Mouse (Mus musculus): ENCODE results near the gene Etnk1. TPM values are rescaled to one million over a fixed set of nuclear protein-coding genes. Genes with fewer than 3 reads are reported as not detected.

Etnk1 gene
- polyA plus RNA-seq, 1 experiment from 2014 or later: 13.4 TPM

GRCm38 (mm10) chr6:143154885-143155284, 12.1 kb upstream of the Etnk1 start:
- no peaks in the 10 kb centered on the region for H3K27me3 ChIP-seq (ENCODE audit: control insufficient read depth, insufficient read depth, low read length)
- no peak overlapping the region for H3K27ac ChIP-seq (ENCODE audit: low read length)
- no peak for ATAC-seq (replicated peaks; ENCODE audit: extremely low read depth, insufficient read depth, low FRiP score)
- H3K4me2 ChIP-seq (ENCODE audit: low read depth, low read length): no peak overlapping the region
- H3K9ac ChIP-seq (ENCODE audit: low read length): no peak overlapping the region
- WGBS: 63% methylated on average over 13 of the region's 13 CpGs
- H3K4me3 ChIP-seq (ENCODE audit: low read length): no peak overlapping the region
- H3K9me3 ChIP-seq (replicated peaks; ENCODE audit: control insufficient read depth, low read length): no peaks in the 10 kb centered on the region
- no peaks in the 10 kb centered on the region for H3K36me3 ChIP-seq (ENCODE audit: control insufficient read depth, insufficient read depth)
- peaks cover 5% of the 10 kb centered on the region; the same call in 1 of the 2 replicates for H3K4me1 ChIP-seq (ENCODE audit: control insufficient read depth, insufficient read depth, low read length)

- H3K4me3 ChIP-seq (ENCODE audit: low read length): no peak overlapping the region
- 45% methylated on average over 1 of the region's 1 CpGs for WGBS
- ATAC-seq (replicated peaks; ENCODE audit: extremely low read depth, insufficient read depth, low FRiP score): no peak
- H3K27ac ChIP-seq (ENCODE audit: low read length): no peak overlapping the region
- H3K36me3 ChIP-seq (ENCODE audit: control insufficient read depth, insufficient read depth): no peaks in the 10 kb centered on the region
- peaks cover 3% of the 10 kb centered on the region; the same call in 1 of the 2 replicates for H3K4me1 ChIP-seq (ENCODE audit: control insufficient read depth, insufficient read depth, low read length)
- no peak overlapping the region for H3K4me2 ChIP-seq (ENCODE audit: low read depth, low read length)
- no peak overlapping the region for H3K9ac ChIP-seq (ENCODE audit: low read length)
- H3K27me3 ChIP-seq (ENCODE audit: control insufficient read depth, insufficient read depth, low read length): no peaks in the 10 kb centered on the region
- H3K9me3 ChIP-seq (replicated peaks; ENCODE audit: control insufficient read depth, low read length): no peaks in the 10 kb centered on the region
These were observed 11.0 kb upstream of the Etnk1 start for GRCm38 (mm10) chr6:143155996-143156395.

GRCm38 (mm10) chr6:143156684-143157083, 10.3 kb upstream of the Etnk1 start:
- H3K4me1 ChIP-seq (ENCODE audit: control insufficient read depth, insufficient read depth, low read length): peaks cover 3% of the 10 kb centered on the region; the same call in 1 of the 2 replicates
- H3K27me3 ChIP-seq (ENCODE audit: control insufficient read depth, insufficient read depth, low read length): no peaks in the 10 kb centered on the region
- H3K9ac ChIP-seq (ENCODE audit: low read length): no peak overlapping the region
- 82% methylated on average over 7 of the region's 7 CpGs for WGBS
- no peaks in the 10 kb centered on the region for H3K36me3 ChIP-seq (ENCODE audit: control insufficient read depth, insufficient read depth)
- H3K9me3 ChIP-seq (replicated peaks; ENCODE audit: control insufficient read depth, low read length): no peaks in the 10 kb centered on the region
- no peak overlapping the region for H3K27ac ChIP-seq (ENCODE audit: low read length)
- H3K4me2 ChIP-seq (ENCODE audit: low read depth, low read length): no peak overlapping the region
- ATAC-seq (replicated peaks; ENCODE audit: extremely low read depth, insufficient read depth, low FRiP score): no peak
- no peak overlapping the region for H3K4me3 ChIP-seq (ENCODE audit: low read length)

GRCm38 (mm10) chr6:143157401-143157800, 9.6 kb upstream of the Etnk1 start:
- no peak for ATAC-seq (replicated peaks; ENCODE audit: extremely low read depth, insufficient read depth, low FRiP score)
- 65% methylated on average over 8 of the region's 8 CpGs for WGBS
- Histone ChIP-seq H3K36me3 (ENCODE audit: control insufficient read depth, insufficient read depth) (no peaks in the 10 kb centered on the region), H3K9me3 (replicated peaks; ENCODE audit: control insufficient read depth, low read length) (no peaks in the 10 kb centered on the region), H3K27ac (ENCODE audit: low read length) (no peak overlapping the region), H3K4me3 (ENCODE audit: low read length) (no peak overlapping the region), H3K4me1 (ENCODE audit: control insufficient read depth, insufficient read depth, low read length) (peaks cover 3% of the 10 kb centered on the region; the same call in 1 of the 2 replicates), H3K9ac (ENCODE audit: low read length) (no peak overlapping the region), H3K4me2 (ENCODE audit: low read depth, low read length) (no peak overlapping the region), H3K27me3 (ENCODE audit: control insufficient read depth, insufficient read depth, low read length) (no peaks in the 10 kb centered on the region)

- Histone ChIP-seq H3K9ac (ENCODE audit: low read length) (no peak overlapping the region), H3K36me3 (ENCODE audit: control insufficient read depth, insufficient read depth) (no peaks in the 10 kb centered on the region), H3K27me3 (ENCODE audit: control insufficient read depth, insufficient read depth, low read length) (no peaks in the 10 kb centered on the region), H3K27ac (ENCODE audit: low read length) (no peak overlapping the region), H3K4me2 (ENCODE audit: low read depth, low read length) (no peak overlapping the region), H3K4me1 (ENCODE audit: control insufficient read depth, insufficient read depth, low read length) (0 out of 2 replicates have a peak, but pooled peaks cover 2% of the 10 kb centered on the region), H3K4me3 (ENCODE audit: low read length) (no peak overlapping the region), H3K9me3 (replicated peaks; ENCODE audit: control insufficient read depth, low read length) (no peaks in the 10 kb centered on the region)
- WGBS: 87% methylated on average over 6 of the region's 6 CpGs
- ATAC-seq (replicated peaks; ENCODE audit: extremely low read depth, insufficient read depth, low FRiP score): no peak
These were observed 6.3 kb upstream of the Etnk1 start for GRCm38 (mm10) chr6:143160572-143161231.

GRCm38 (mm10) chr6:143162161-143162877, 4.7 kb upstream of the Etnk1 start:
- WGBS: 54% methylated on average over 11 of the region's 12 CpGs
- Histone ChIP-seq H3K4me2 (ENCODE audit: low read depth, low read length) (peak overlapping the region; percentile 27), H3K4me3 (ENCODE audit: low read length) (no peak overlapping the region), H3K36me3 (ENCODE audit: control insufficient read depth, insufficient read depth) (no peaks in the 10 kb centered on the region), H3K27ac (ENCODE audit: low read length) (no peak overlapping the region), H3K27me3 (ENCODE audit: control insufficient read depth, insufficient read depth, low read length) (no peaks in the 10 kb centered on the region), H3K4me1 (ENCODE audit: control insufficient read depth, insufficient read depth, low read length) (0 out of 2 replicates have a peak, but pooled peaks cover 2% of the 10 kb centered on the region), H3K9me3 (replicated peaks; ENCODE audit: control insufficient read depth, low read length) (no peaks in the 10 kb centered on the region), H3K9ac (ENCODE audit: low read length) (no peak overlapping the region)
- ATAC-seq (replicated peaks; ENCODE audit: extremely low read depth, insufficient read depth, low FRiP score): no peak

- Histone ChIP-seq H3K4me2 (ENCODE audit: low read depth, low read length) (no peak overlapping the region), H3K9ac (ENCODE audit: low read length) (no peak overlapping the region), H3K9me3 (replicated peaks; ENCODE audit: control insufficient read depth, low read length) (no peaks in the 10 kb centered on the region), H3K27ac (ENCODE audit: low read length) (no peak overlapping the region), H3K4me1 (ENCODE audit: control insufficient read depth, insufficient read depth, low read length) (peaks cover 12% of the 10 kb centered on the region), H3K36me3 (ENCODE audit: control insufficient read depth, insufficient read depth) (no peaks in the 10 kb centered on the region), H3K4me3 (ENCODE audit: low read length) (no peak overlapping the region), H3K27me3 (ENCODE audit: control insufficient read depth, insufficient read depth, low read length) (no peaks in the 10 kb centered on the region)
- WGBS: 67% methylated on average over 15 of the region's 15 CpGs
- ATAC-seq (replicated peaks; ENCODE audit: extremely low read depth, insufficient read depth, low FRiP score): no peak
These were observed 2.8 kb upstream of the Etnk1 start for GRCm38 (mm10) chr6:143163956-143164905.

GRCm38 (mm10) chr6:143164906-143165255, 2.1 kb upstream of the Etnk1 start:
- no peak for ATAC-seq (replicated peaks; ENCODE audit: extremely low read depth, insufficient read depth, low FRiP score)
- WGBS: 79% methylated on average over 8 of the region's 8 CpGs
- H3K4me3 ChIP-seq (ENCODE audit: low read length): no peak overlapping the region
- H3K4me1 ChIP-seq (ENCODE audit: control insufficient read depth, insufficient read depth, low read length): peaks cover 17% of the 10 kb centered on the region
- H3K9me3 ChIP-seq (replicated peaks; ENCODE audit: control insufficient read depth, low read length): no peaks in the 10 kb centered on the region
- no peak overlapping the region for H3K9ac ChIP-seq (ENCODE audit: low read length)
- no peak overlapping the region for H3K4me2 ChIP-seq (ENCODE audit: low read depth, low read length)
- no peaks in the 10 kb centered on the region for H3K36me3 ChIP-seq (ENCODE audit: control insufficient read depth, insufficient read depth)
- H3K27me3 ChIP-seq (ENCODE audit: control insufficient read depth, insufficient read depth, low read length): no peaks in the 10 kb centered on the region
- no peak overlapping the region for H3K27ac ChIP-seq (ENCODE audit: low read length)
